Mouse (Mus musculus): ENCODE data around the gene Tomm22.
"Not testable (repeated sequence)": the region's sequence is repeated elsewhere in the genome, so short reads cannot be mapped to it uniquely, and the experiment has no call there.

Gene Tomm22

GRCm38 (mm10) chr15:79670249-79670971 lies at the start of gene Tomm22:
Gene Tomm22 (plus strand): TSS chr15:79670861.
- DNase-seq (ENCODE audit: low spot score), result peak; percentile 93

- DNase-seq (ENCODE audit: low spot score), result no peak
Observed at GRCm38 (mm10) chr15:79630471-79630870, 40.2 kb upstream of the Tomm22 start.

- DNase-seq (ENCODE audit: low spot score), result no peak
Observed at GRCm38 (mm10) chr15:79641135-79641817, 29.4 kb upstream of the Tomm22 start.

GRCm38 (mm10) chr15:79645483-79645882 lies 25.2 kb upstream of the Tomm22 start:
- DNase-seq (ENCODE audit: low spot score), result no peak

- no peak for DNase-seq (ENCODE audit: low spot score)
Observed at GRCm38 (mm10) chr15:79648130-79648529, 22.5 kb upstream of the Tomm22 start.

- no peak for DNase-seq (ENCODE audit: low spot score)
Observed at GRCm38 (mm10) chr15:79650569-79650968, 20.1 kb upstream of the Tomm22 start.

- no peak for DNase-seq (ENCODE audit: low spot score)
Observed at GRCm38 (mm10) chr15:79651481-79651880, 19.2 kb upstream of the Tomm22 start.

GRCm38 (mm10) chr15:79656451-79656850 lies 14.2 kb upstream of the Tomm22 start:
- no peak for DNase-seq (ENCODE audit: low spot score)

GRCm38 (mm10) chr15:79657837-79658530 lies 12.7 kb upstream of the Tomm22 start:
- DNase-seq (ENCODE audit: low spot score), result peak; percentile 87

GRCm38 (mm10) chr15:79658531-79659375 lies 11.9 kb upstream of the Tomm22 start, which contains the start of the genes Fam227a and Cby1:
Gene Fam227a (minus strand): TSS chr15:79658956.
Gene Cby1 (plus strand): TSS chr15:79659199.
- peak; percentile 92 for DNase-seq (ENCODE audit: low spot score)

- no peak for DNase-seq (ENCODE audit: low spot score)
Observed at GRCm38 (mm10) chr15:79661852-79662251, 8.8 kb upstream of the Tomm22 start.

- no peak for DNase-seq (ENCODE audit: low spot score)
Observed at GRCm38 (mm10) chr15:79664666-79665065, 6.0 kb upstream of the Tomm22 start.

GRCm38 (mm10) chr15:79669195-79669594 lies 1.5 kb upstream of the Tomm22 start:
- DNase-seq (ENCODE audit: low spot score), result no peak

GRCm38 (mm10) chr15:79670972-79671299 lies 275 bp downstream of the Tomm22 start:
- no peak for DNase-seq (ENCODE audit: low spot score)

- not testable (repeated sequence) for DNase-seq (ENCODE audit: low spot score)
Observed at GRCm38 (mm10) chr15:79671828-79672348, 1.2 kb downstream of the Tomm22 start.

GRCm38 (mm10) chr15:79677936-79678335 lies 7.3 kb downstream of the Tomm22 start:
- no peak for DNase-seq (ENCODE audit: low spot score)

GRCm38 (mm10) chr15:79681973-79682372 lies 11.3 kb downstream of the Tomm22 start:
- no peak for DNase-seq (ENCODE audit: low spot score)

- no peak for DNase-seq (ENCODE audit: low spot score)
Observed at GRCm38 (mm10) chr15:79683146-79683545, 12.5 kb downstream of the Tomm22 start.

GRCm38 (mm10) chr15:79683707-79684465 lies 13.2 kb downstream of the Tomm22 start:
- peak; percentile 30 for DNase-seq (ENCODE audit: low spot score)

- DNase-seq (ENCODE audit: low spot score), result no peak
Observed at GRCm38 (mm10) chr15:79684616-79685015, 14.0 kb downstream of the Tomm22 start.

- DNase-seq (ENCODE audit: low spot score), result peak; percentile 27
Observed at GRCm38 (mm10) chr15:79685141-79685641, 14.5 kb downstream of the Tomm22 start.
